Mouse (Mus musculus): ENCODE measurements around the gene Obox2.
"Not testable (repeated sequence)": the region's sequence is repeated elsewhere in the genome, so short reads cannot be mapped to it uniquely, and the experiment has no call there.

Gene Obox2

DNA sequence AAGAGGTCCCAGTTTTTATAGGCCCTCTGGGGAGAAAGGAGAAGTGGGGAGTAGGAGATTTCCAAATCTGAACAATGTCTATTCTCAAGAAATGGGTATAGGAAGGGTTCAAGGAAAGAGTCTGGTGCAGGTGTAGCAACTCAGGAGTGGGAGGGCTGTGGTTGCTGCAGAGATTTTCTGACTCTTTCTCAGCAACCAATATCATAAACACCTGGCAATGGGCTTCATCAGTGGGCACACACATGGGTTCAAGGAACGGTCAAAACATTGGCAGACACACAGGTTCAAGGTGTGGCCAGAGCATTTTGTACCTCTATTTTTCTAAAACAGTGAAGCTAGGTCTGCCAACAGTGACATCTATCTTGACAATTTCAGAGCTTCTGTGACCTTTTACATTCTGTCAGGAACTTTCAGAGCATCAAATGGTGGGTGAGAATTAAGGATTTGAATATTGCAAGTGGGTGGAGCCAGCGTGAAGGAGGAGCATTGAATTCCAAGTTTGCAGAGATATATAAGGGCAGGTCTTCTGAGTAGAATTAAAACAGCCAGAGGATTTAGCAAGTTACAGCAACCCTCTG is at the start of gene Obox2, which contains the start of gene Obox1:
Gene Obox2 (plus strand): TSS at position 301 of the 578 bp plus-strand sequence.
Gene Obox1 (plus strand): TSS at position 528 of the 578 bp plus-strand sequence.
- not testable (repeated sequence) for DNase-seq

DNA sequence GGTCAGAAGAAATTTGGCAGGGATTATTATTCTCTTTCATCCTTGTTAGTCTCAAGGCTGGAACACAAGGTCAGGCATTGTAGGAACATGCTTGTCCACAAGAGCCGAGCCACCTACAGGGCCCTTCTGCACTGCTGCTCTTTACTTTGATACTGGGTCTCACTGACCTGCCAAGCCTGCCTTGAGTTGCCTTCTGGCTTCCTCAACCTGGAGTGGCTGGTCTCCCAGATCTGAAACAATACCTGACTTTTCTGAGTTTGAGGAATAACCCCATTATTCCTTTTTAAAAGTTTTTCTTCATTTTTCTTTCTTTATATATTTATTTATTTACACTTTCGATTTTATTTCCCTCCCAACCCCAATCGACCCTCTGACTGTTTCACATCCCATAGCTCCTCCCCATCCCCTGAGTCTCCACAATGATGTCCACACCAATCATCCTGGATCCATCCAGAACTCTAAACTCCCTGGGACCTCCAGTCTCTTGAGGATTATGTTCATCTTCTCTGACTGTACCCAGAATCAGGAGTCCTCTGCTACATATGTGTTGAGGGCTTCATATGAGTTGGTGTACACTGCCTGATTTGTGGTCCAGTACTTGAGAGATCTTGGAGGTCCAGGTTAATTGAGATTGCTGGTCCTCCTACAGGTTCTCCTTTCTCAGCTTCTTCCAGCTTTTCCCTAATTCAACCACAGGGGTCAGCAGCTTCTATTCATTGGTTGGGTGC is 10.8 kb downstream of the Obox2 start:
- DNase-seq: not testable (repeated sequence)

DNA sequence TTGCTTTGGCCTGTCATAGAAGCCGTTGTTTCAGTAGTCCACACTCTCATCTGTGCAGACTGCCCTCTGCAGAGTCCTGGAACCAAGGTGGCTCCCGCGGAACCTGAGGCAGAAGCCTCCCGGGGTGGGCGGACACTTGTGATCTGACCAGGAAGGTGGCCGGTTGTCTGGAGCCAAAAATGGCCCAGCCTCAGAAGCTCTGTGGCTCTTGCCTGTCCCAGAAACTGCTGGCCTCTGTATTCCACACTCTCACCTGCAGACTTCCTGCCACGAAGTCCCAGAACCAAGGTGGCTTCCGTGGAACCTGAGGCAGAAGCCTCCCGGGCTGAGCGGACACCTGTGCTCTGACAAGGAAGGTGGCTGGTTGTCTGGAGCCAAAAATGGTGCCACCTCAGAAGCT is 18.3 kb downstream of the Obox2 start:
- not testable (repeated sequence) for DNase-seq

DNA sequence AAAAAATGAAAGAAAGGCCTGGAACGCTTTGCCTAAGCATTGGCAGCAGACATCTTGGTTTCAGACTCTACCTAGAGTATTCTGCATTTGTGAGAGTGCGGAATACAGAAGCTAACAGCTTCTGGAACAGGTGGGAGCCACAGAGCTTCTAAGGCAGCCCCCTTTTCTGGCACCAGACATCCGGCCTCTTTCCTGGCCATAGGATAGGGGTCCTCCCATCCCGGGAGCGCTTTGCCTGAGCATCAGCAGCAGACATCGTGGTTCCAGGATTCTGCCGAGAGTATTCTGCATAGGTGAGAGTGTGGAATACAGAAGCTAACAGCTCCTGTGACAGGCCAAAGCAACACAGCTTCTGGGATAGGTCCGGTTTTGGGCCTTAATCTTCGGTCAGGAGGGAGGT is 29.5 kb downstream of the Obox2 start:
- not testable (repeated sequence) for DNase-seq

DNA sequence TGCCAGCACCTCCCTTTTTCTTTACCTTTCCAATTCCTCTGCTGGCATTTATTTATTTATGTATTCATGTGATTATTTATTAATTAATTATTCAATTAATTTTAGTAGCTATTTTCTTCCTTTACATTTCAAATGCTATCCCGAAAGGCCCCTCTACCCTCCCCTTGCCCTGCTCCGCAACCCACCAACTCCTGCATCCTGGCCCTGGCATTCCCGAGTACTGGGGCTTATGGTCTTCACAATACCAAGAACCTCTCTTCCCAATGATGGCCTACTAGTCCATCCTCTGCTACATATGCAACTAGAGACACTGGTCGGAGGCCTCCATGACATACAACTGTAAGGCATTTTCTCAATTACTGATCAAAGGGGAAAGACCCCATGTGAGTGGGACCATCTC is 37.0 kb downstream of the Obox2 start:
- not testable (repeated sequence) for DNase-seq
